Mouse (Mus musculus) kidney, adult 2 months (tissue): ENCODE data around the gene Zfp385b.

ENCODE experiments used
- CTCF ChIP-seq: fragments of 200-500 bp; conservative IDR thresholded peaks from 2 replicates; pipeline ENCODE4 v1.5.1; 2011; ENCODE audit warnings: low read depth, mild to moderate bottlenecking, control low read depth, low read length, moderate library complexity, mixed read lengths; ENCODE audit not compliant: insufficient read depth, insufficient read length
- POLR2A ChIP-seq: fragments of 200-500 bp; IDR thresholded peaks from one replicate; pipeline ENCODE4 v1.6.1; 2011; ENCODE audit warnings: low read depth, low read length, control low read depth

DNA sequence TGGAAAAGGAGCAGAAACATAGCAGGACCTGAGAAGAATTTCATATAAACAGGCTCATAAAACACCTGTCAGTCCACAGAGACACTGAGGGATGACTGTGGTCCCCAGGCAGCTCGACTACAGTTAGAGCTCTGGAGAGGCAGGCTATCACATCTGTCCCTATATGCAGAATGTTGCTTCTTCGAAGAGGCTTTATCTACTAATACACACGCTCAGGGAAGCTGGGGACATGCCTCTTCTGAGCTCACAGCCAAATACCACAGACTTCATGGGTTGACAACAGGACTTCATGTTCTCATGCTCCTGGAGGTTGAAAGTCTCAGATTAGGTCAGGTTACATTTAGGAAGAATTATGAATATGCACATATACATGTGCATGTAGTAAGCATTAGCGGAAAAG is 321.1 kb downstream of the Zfp385b start:
- TF ChIP-seq CTCF: no peak
- TF ChIP-seq POLR2A: no peak
